Mouse (Mus musculus) liver, embryonic 13.5 days (tissue): Measurements from ENCODE around the gene Rhot1. TPM values are rescaled to one million over a fixed set of nuclear protein-coding genes. Genes with fewer than 3 reads are reported as not detected.
"Not testable (repeated sequence)": the region's sequence is repeated elsewhere in the genome, so short reads cannot be mapped to it uniquely, and the experiment has no call there.

ENCODE experiments used
- ATAC-seq: fragments of 200-750 bp; cut with Nextera tagmentation; 2 replicates; pipeline ENCODE4 v1.8.0; 2017; ENCODE audit warnings: low read depth, mild to moderate bottlenecking, moderate number of reproducible peaks, moderate library complexity
- DNase-seq: peaks from one replicate; pipeline ENCODE4 v3.0.0; 2022
- H3K27ac ChIP-seq: fragments of 300-500 bp; sonication (generic); 2 replicates; pipeline ENCODE4 v1.5.1; 2015; ENCODE audit warnings: moderate library complexity, mild to moderate bottlenecking, inconsistent platforms
- H3K27me3 ChIP-seq: fragments of 300-500 bp; sonication (generic); 2 replicates; pipeline ENCODE4 v1.6.1; 2015; ENCODE audit warnings: mild to moderate bottlenecking, inconsistent platforms
- H3K36me3 ChIP-seq: fragments of 300-500 bp; sonication (generic); 2 replicates; pipeline ENCODE4 v1.6.1; 2015; ENCODE audit warnings: mild to moderate bottlenecking, inconsistent platforms
- H3K4me1 ChIP-seq: fragments of 300-500 bp; sonication (generic); replicated peaks from 2 replicates; pipeline ENCODE4 v1.6.1; 2015; ENCODE audit warnings: inconsistent platforms
- H3K4me2 ChIP-seq: fragments of 300-500 bp; sonication (generic); 2 replicates; pipeline ENCODE4 v1.6.1; 2015; ENCODE audit warnings: inconsistent platforms, mild to moderate bottlenecking, moderate library complexity
- H3K4me3 ChIP-seq: fragments of 300-500 bp; sonication (generic); replicated peaks from 2 replicates; pipeline ENCODE4 v1.5.1; 2015; ENCODE audit warnings: mild to moderate bottlenecking, inconsistent platforms
- H3K9ac ChIP-seq: fragments of 300-500 bp; sonication (generic); 2 replicates; pipeline ENCODE4 v1.6.1; 2015; ENCODE audit warnings: mild to moderate bottlenecking, inconsistent platforms
- H3K9me3 ChIP-seq: fragments of 300-500 bp; sonication (generic); replicated peaks from 2 replicates; pipeline ENCODE4 v1.6.1; 2016; ENCODE audit warnings: inconsistent platforms
- WGBS: fragments of 180-500 bp; shearing (Covaris S2); methylation state at CpG from one replicate; pipeline ENCODE4 v1.1.7; 2015; ENCODE audit not compliant: insufficient replicate concordance; 5-methylcytosine and 5-hydroxymethylcytosine counted together
- polyA plus RNA-seq: library from polyadenylated mRNA; unstranded; fragments of >200 nt; fragmentation: Nextera tagmentation; extraction: Ambion mirVana; gene quantifications from 2 replicates; pipeline ENCODE4 v1.2.1, GENCODE M21; 2015

The Rhot1 gene
- polyA plus RNA-seq, 1 experiment from 2014 or later: 23.9 TPM

DNA sequence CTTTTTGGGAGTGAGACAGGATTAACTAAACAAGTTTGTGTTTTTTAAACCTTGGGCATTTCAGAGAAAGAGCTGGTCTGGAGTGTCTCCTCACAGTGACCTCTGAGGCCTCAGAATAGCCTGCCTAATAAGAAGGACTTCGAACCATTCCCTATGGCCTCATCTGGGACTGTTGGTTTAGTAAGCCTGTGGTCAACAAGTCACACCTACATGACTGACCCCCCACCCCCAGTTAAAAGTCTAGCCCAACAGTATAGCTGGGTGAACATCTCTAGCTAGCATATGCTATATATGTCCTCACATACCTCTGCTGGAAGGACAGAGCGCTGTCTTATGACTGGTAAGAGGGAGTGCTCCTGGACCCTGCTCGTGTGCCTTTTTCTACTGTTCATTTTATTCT, 9.5 kb upstream of the Rhot1 start:
- Histone ChIP-seq H3K4me1 (no peaks in the 10 kb centered on the region), H3K27me3 (no peaks in the 10 kb centered on the region), H3K9ac (no peak overlapping the region), H3K27ac (no peak overlapping the region; the same call in 1 of the 2 replicates), H3K9me3 (no peaks in the 10 kb centered on the region), H3K36me3 (peaks cover 12% of the 10 kb centered on the region), H3K4me3 (no peak overlapping the region), H3K4me2 (no peak overlapping the region)
- ATAC-seq (peak; percentile 48), DNase-seq (no peak)
- 67% methylated on average over 3 of the region's 3 CpGs for WGBS

DNA sequence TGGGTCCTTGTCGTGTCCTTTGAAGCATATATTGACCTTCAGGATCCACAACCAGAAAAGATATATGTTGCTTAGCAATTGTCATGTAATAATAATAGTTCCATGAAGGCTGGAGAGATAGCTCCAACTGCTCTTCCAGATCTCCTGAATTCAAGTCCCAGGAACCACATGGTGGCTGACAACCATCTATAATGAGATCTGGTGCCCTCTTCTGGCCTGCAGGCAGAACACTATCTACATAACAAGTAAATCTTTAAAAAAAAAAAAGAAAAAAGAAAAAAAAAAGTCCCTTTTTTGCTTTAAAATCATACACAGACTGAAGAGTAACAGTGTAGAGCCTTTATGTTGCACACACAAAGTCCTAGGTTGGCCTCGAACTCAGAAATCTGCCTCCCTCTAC, 9.0 kb upstream of the Rhot1 start:
- Histone ChIP-seq H3K27me3 (no peaks in the 10 kb centered on the region), H3K27ac (no peak overlapping the region), H3K4me2 (no peak overlapping the region), H3K4me1 (no peaks in the 10 kb centered on the region), H3K9ac (no peak overlapping the region), H3K9me3 (no peaks in the 10 kb centered on the region), H3K4me3 (no peak overlapping the region), H3K36me3 (peaks cover 8% of the 10 kb centered on the region)
- no peak for DNase-seq
- no peak for ATAC-seq
- WGBS: 84% methylated on average over 2 of the region's 2 CpGs

DNA sequence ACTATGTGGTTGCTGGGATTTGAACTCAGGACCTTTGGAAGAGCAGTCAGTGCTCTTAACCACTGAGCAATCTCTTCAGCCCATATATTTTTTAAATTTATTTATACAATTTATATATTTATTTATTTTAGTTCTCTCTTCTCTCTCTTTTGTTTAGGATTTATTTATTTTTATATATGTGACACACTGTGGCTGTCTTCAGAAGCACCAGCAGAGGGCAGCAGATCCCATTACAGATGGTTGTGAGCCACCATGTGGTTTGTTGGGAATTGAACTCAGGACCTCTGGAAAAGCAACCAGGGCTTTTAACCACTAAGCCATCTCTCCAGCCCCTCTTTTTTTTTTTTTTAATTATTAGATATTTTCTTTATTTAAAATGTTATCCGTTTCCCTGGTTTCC, 8.5 kb upstream of the Rhot1 start:
- ATAC-seq (no peak), DNase-seq (no peak)
- no peaks in the 10 kb centered on the region for H3K27me3 ChIP-seq
- H3K27ac ChIP-seq: no peak overlapping the region
- no peaks in the 10 kb centered on the region for H3K9me3 ChIP-seq
- H3K9ac ChIP-seq: no peak overlapping the region
- H3K36me3 ChIP-seq: peaks cover 2% of the 10 kb centered on the region
- H3K4me3 ChIP-seq: no peak overlapping the region
- 79% methylated on average over 1 of the region's 1 CpGs for WGBS
- no peak overlapping the region for H3K4me2 ChIP-seq
- no peaks in the 10 kb centered on the region for H3K4me1 ChIP-seq

DNA sequence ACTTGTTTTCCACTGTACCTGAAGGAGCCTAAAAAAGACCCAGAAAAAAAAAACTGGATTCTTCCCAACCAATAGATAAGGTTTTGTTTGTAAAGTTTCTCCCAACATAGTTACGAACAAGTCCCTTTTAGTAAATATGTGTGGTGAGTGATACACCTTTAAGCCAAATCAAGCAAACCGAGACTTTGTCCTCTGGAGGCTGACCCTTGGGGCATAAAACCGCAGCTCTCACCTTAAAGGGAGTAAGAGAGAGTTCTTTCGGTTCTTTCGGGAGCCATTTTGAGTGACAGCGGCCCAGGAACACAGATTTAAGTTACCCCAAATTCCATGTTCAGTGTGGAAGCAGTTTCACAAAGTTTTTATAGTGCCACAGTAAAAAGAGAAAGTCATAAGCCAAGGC, 6.5 kb upstream of the Rhot1 start:
- Histone ChIP-seq H3K36me3 (no peaks in the 10 kb centered on the region), H3K4me2 (no peak overlapping the region), H3K27me3 (no peaks in the 10 kb centered on the region), H3K4me3 (no peak overlapping the region), H3K9ac (no peak overlapping the region), H3K9me3 (no peaks in the 10 kb centered on the region), H3K27ac (no peak overlapping the region), H3K4me1 (no peaks in the 10 kb centered on the region)
- DNase-seq: no peak
- WGBS: 67% methylated on average over 6 of the region's 6 CpGs
- ATAC-seq: no peak

DNA sequence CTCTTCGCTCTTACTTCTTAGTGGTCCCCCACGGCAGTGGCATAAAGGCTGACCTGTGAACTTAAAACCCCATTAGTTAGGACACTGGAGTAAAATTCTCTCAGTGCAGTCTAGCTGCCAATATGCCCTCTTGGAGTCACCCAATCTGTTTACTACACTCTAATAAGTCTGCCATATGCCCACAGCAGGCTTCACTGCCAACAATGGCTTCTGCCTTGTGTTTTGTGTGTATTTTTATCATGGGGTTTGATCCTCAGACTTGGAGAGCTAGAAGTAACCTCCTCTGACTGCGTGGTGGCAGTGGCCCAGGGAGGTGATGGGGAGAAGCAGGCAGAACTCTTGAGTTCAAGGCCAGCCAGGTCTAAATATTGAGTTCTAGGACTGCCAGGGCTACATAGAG, 4.8 kb upstream of the Rhot1 start:
- H3K27me3 ChIP-seq: no peaks in the 10 kb centered on the region
- H3K36me3 ChIP-seq: no peaks in the 10 kb centered on the region
- DNase-seq: no peak
- no peak overlapping the region for H3K27ac ChIP-seq
- ATAC-seq: no peak
- no peaks in the 10 kb centered on the region for H3K9me3 ChIP-seq
- no peak overlapping the region for H3K4me2 ChIP-seq
- 62% methylated on average over 3 of the region's 3 CpGs for WGBS
- peaks cover 5% of the 10 kb centered on the region for H3K4me1 ChIP-seq
- no peak overlapping the region for H3K4me3 ChIP-seq
- no peak overlapping the region for H3K9ac ChIP-seq

DNA sequence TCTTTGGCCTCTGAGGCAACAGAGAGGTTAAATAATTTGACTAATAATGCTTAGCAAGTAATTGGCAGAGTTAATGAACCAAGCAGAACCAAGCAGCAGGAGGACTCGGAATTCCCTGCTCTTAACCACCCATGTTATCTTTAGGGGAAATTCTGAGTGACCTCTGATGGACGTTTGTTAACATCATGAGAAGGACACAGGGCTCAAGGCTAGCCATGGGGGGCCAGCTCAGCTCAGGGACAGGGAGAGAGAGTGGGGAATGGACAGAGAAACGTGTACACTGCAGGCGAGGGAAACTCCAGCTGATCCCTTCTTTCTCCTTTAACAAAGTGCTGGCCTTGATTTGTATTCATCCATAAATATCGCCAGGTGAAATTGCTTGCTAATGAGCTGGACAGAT, 3.9 kb upstream of the Rhot1 start:
- WGBS: 52% methylated on average over 5 of the region's 5 CpGs
- DNase-seq: no peak
- Histone ChIP-seq H3K9ac (no peak overlapping the region), H3K27ac (no peak overlapping the region), H3K27me3 (no peaks in the 10 kb centered on the region), H3K4me2 (no peak overlapping the region), H3K4me3 (no peak overlapping the region), H3K36me3 (no peaks in the 10 kb centered on the region), H3K9me3 (no peaks in the 10 kb centered on the region), H3K4me1 (peaks cover 7% of the 10 kb centered on the region)
- ATAC-seq: no peak

DNA sequence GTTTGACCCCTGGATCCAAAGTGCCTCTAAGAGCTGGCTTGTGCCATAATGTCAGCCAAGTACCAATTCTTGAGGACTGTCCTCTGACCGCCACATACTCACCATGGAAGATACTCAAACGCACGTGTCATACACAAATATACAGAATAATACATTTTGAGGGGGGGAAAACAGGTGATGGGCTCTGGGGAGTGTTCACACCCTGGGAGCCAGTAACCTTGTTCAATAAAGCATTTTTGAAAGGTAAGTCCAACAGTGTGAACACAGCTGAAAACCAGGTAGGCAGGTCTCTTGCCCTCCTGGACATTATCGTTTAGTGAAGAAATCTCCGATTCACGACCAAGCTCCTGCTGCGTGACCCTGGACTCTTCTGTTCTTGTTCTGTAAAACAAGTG, 357 bp upstream of the Rhot1 start:
- ATAC-seq (no peak), DNase-seq (no peak)
- Histone ChIP-seq H3K9me3 (no peaks in the 10 kb centered on the region), H3K4me1 (peaks cover 31% of the 10 kb centered on the region), H3K9ac (0 out of 2 replicates have a peak overlapping the region, but pooled peaks have one; percentile 30), H3K4me3 (peak overlapping the region; percentile 87), H3K27ac (no peak overlapping the region; the same call in 1 of the 2 replicates), H3K27me3 (no peaks in the 10 kb centered on the region), H3K36me3 (no peaks in the 10 kb centered on the region), H3K4me2 (peak overlapping the region; percentile 77)
- WGBS: 36% methylated on average over 7 of the region's 7 CpGs

DNA sequence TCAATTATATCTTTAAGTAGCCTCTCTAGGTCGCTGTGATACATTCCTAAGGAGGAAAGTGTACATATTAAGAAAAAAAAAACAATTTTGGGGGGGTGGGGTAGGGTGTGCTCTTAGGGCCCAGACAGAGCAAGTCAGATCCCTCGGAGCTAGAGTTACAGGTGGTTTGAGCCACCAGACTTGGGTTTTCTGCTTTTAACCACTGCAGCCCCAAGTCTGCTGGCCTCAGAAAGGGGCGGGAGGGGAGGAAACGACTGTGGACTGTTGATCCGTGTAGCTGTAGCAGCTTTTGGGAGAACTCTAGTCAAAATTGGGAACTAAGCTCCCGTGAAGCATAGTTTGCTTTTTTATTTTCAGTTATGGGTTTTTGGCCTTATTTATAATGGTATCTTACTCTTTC, 1.5 kb downstream of the Rhot1 start:
- Histone ChIP-seq H3K27me3 (no peaks in the 10 kb centered on the region), H3K9me3 (no peaks in the 10 kb centered on the region), H3K9ac (peak overlapping the region; percentile 57; the same call in 1 of the 2 replicates), H3K36me3 (peaks cover 8% of the 10 kb centered on the region; the same call in 1 of the 2 replicates), H3K4me2 (peak overlapping the region; percentile 77), H3K4me3 (peak overlapping the region; percentile 87), H3K27ac (no peak overlapping the region), H3K4me1 (peaks cover 31% of the 10 kb centered on the region)
- 17% methylated on average over 6 of the region's 6 CpGs for WGBS
- DNase-seq (no peak), ATAC-seq (no peak)

DNA sequence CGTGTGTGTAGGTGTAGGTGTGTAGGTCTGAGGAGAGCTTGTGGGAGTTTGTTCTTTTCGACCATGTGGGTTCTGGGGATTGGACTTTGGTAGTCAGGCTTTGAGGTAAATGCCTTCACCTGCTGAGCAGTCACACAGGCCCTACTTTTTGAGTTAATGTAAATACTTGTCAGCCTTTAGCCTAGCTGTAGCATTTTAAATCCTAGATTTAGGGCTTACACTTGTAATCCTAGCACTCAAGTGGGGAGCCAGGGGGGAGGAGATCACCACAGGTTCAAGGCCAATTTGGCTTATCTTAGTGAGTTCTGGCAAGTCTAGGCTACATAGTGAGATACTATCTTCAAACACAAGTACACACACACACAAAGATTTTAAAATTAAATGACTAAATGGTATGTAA, 3.5 kb downstream of the Rhot1 start:
- Histone ChIP-seq H3K9me3 (no peaks in the 10 kb centered on the region), H3K4me1 (peaks cover 31% of the 10 kb centered on the region), H3K36me3 (peaks cover 10% of the 10 kb centered on the region; the same call in 1 of the 2 replicates), H3K27ac (no peak overlapping the region), H3K4me3 (no peak overlapping the region), H3K27me3 (no peaks in the 10 kb centered on the region), H3K4me2 (no peak overlapping the region), H3K9ac (no peak overlapping the region)
- ATAC-seq: no peak
- DNase-seq: no peak
- 62% methylated on average over 2 of the region's 2 CpGs for WGBS

DNA sequence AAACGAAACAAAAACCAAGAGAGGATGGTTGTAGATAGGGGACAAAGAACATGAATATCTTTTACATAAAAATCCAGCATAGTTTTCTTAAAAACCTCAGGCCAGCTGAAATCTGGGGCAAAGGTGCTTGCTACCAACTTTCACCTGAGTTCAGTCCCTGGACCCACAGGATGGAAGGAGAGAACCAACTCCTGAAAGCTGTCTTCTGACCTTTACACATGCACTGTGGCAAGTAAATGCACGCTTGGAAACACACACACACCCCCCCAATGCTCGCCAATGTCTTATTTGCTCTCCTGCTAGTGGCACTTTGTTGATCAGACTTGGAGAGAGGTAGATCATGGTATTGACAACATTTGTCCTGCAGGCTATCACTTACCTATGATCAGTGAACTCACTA, 6.5 kb downstream of the Rhot1 start:
- WGBS: 68% methylated on average over 3 of the region's 3 CpGs
- ATAC-seq: no peak

DNA sequence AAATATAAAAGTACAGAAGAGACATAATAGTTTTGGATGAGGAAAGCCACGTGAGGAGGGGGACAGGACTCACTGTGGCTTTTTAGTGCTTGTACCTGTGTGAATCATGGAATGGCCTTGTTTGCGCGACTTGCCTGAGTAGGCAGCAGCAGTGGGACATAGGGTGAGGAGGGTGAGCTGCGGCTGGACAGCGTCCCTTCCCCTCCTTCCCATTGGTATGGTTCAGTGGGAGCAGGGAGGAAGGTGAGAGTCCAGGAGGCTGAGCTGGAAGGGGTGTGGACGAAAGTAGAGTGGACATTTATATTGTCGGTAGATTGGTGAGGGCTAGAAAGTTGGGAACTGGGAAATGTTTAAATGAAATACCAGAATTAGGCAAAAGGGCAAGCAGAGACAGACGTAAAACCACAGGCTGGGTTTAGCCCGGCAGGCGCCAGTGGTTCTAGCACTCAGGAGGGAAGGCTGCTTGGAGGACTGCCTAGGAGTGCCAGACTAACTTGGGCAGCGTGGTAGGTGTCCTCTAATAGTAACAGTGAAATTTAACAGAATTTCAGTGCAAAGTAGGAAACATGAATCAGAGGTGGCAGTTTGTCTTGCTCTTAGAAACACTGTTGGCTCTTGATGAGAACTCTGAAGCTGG, 10.0 kb downstream of the Rhot1 start:
- no peaks in the 10 kb centered on the region for H3K27me3 ChIP-seq
- peaks cover 34% of the 10 kb centered on the region for H3K36me3 ChIP-seq
- WGBS: 79% methylated on average over 11 of the region's 11 CpGs
- ATAC-seq: no peak
- H3K4me1 ChIP-seq: peaks cover 5% of the 10 kb centered on the region
- H3K9me3 ChIP-seq: no peaks in the 10 kb centered on the region
- no peak overlapping the region for H3K4me2 ChIP-seq
- no peak overlapping the region for H3K27ac ChIP-seq
- no peak for DNase-seq
- H3K4me3 ChIP-seq: no peak overlapping the region
- no peak overlapping the region for H3K9ac ChIP-seq

More for the DNA sequence above, 6.5 kb downstream of the Rhot1 start:
- H3K36me3 ChIP-seq: peaks cover 15% of the 10 kb centered on the region
- H3K27me3 ChIP-seq: no peaks in the 10 kb centered on the region
- H3K4me3 ChIP-seq: no peak overlapping the region
- H3K4me2 ChIP-seq: no peak overlapping the region
- no peak overlapping the region for H3K27ac ChIP-seq
- no peak for DNase-seq
- no peak overlapping the region for H3K9ac ChIP-seq
- peaks cover 26% of the 10 kb centered on the region for H3K4me1 ChIP-seq
- H3K9me3 ChIP-seq: no peaks in the 10 kb centered on the region

DNA sequence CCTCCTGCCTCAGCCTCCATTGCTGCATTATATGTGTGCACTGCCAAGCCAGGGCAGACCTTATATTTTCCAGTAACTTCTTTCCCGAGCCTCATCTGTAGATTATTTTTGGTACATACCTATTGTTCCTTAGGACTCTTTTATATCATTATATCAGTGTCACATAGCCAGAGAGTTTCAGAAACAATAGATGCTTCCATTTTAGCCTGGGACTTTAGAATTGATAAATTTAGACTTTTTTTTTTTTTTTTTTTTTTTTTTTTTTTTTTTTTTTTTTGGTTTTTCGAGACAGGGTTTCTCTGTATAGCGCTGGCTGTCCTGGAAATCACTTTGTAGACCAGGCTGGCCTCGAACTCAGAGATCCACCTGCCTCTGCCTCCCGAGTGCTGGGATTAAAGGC, 21.2 kb downstream of the Rhot1 start:
- not testable (repeated sequence) for H3K4me1 ChIP-seq, ATAC-seq, H3K9ac ChIP-seq, DNase-seq, H3K27me3 ChIP-seq, H3K9me3 ChIP-seq, H3K4me3 ChIP-seq, H3K4me2 ChIP-seq, H3K27ac ChIP-seq
- 74% methylated on average over 5 of the region's 5 CpGs for WGBS
- peaks cover 61% of the 10 kb centered on the region for H3K36me3 ChIP-seq
